ENCODE assay signal across 20 mouse cellular contexts in genomic region chr4:85853401-85853800, GRCm38 (mm10).
DNase-seq lines count a peak whose midpoint lies in the region; ATAC-seq lines count a peak whose summit lies in the region.
"Had no signal": no experiment of that assay in that cellular context is flagged by ENCODE, and none has a peak within 500 bp of the region (broad histone marks: within the 10 kb centered on the region; RNA-seq: fewer than 3 reads in every experiment).

No protein-coding gene starts in this region.

- DNase-seq in cerebellum, adult 11-12 months = peak; percentile 24
- no peak for DNase-seq in cerebellum, adult 8-10 months
- peak; percentile 44 for DNase-seq in cerebellum, adult 9-11 months
- DNase-seq in brain, adult 2 months (ENCODE audit: low read depth, low spot score) = peak; percentile 27
- peak; percentile 28 to 36 for DNase-seq in cerebellum, postnatal 25 days
- DNase-seq in c-Kit-positive CD71-positive TER-119-positive erythroid progenitor cells, embryonic 14.5 days (ENCODE audit: low spot score) = no peak
- DNase-seq: adrenal gland, adult 8-10 months; adrenal gland, postnatal 25 days; gastrocnemius, postnatal 10 days; gastrocnemius, postnatal 36 days; heart, postnatal 10 days; heart, postnatal 4 days; kidney, adult 18-20 months; kidney, adult 9 months had no signal

- no peak for ATAC-seq in cerebellum, adult (ENCODE audit: insufficient number of reproducible peaks, low FRiP score, low TSS enrichment)
- ATAC-seq: activated CD4-positive, CD25-positive, alpha-beta regulatory T cell, adult 4 months; forebrain, embryonic 16.5 days; hindbrain, postnatal 0 days; inflammation-experienced regulatory T-cells, adult 6 months; intestine, embryonic 16.5 days had no signal

Comparison
In these comparisons a context has a peak if more than half of its experiments do, and no peak if none do; other contexts are left out.
1. DNase-seq: peak in cerebellum, adult 11-12 months (single experiment), cerebellum, adult 9-11 months (single experiment), brain, adult 2 months (single experiment) and cerebellum, postnatal 25 days (2 of 2); none in cerebellum, adult 8-10 months (single experiment) and c-Kit-positive CD71-positive TER-119-positive erythroid progenitor cells, embryonic 14.5 days (single experiment).